Mouse (Mus musculus): Measurements from ENCODE around the gene Ifit2.
"Not testable (repeated sequence)": the region's sequence is repeated elsewhere in the genome, so short reads cannot be mapped to it uniquely, and the experiment has no call there.

The Ifit2 gene

DNA sequence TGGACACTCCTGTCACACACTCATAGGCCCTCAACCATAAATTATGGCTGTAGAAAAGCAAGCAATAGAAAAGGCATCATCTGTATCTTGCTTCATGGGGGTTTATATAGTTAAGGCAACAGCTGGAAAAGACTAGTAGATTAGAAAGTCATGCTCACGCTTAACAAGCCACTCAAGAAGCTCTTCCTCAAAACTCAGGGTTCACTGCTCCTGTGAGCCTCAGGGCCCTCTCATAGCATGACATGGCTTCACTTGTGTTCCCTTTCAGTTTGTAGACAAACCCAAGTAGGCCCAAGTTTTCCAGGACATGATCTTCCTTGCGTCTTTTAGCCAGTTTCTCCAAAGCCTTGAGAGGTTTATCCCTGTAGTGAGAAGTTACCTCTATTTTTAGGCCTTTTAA is 43.0 kb downstream of the Ifit2 start:
- DNase-seq (ENCODE audit: inconsistent age in 2 of 2, low spot score in 1 of 2) = peak in 1 of 2 experiments; percentile 21

GRCm38 (mm10) chr19:34594523-34594922 is 44.0 kb downstream of the Ifit2 start:
- not testable (repeated sequence) for DNase-seq (ENCODE audit: inconsistent age in 2 of 2, low spot score in 1 of 2)

- no peak for DNase-seq (ENCODE audit: inconsistent age in 2 of 2, low spot score in 1 of 2)
Observed at GRCm38 (mm10) chr19:34596811-34597210, 46.3 kb downstream of the Ifit2 start.

DNA sequence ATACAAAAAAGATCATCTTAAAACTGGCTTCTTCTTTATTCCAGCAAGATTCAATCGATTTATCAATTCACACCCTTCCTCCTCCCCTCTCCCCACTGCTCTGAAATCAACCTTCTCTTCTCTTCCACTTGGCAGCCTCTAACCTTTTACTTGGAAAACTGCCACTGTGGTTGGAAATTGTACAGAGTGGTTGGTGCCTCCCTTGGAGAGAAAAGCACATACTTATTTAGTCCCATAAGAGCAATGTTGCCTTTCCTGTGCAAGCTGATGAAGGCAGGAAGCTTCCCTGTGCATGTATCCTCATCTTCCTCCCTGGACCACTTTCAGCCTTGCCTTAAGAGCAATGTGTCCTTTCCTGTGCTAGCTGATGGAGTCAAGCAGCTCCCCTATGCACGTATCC is 47.8 kb downstream of the Ifit2 start:
- peak; percentile 38 to 91 for DNase-seq (ENCODE audit: inconsistent age in 2 of 2, low spot score in 1 of 2)

DNA sequence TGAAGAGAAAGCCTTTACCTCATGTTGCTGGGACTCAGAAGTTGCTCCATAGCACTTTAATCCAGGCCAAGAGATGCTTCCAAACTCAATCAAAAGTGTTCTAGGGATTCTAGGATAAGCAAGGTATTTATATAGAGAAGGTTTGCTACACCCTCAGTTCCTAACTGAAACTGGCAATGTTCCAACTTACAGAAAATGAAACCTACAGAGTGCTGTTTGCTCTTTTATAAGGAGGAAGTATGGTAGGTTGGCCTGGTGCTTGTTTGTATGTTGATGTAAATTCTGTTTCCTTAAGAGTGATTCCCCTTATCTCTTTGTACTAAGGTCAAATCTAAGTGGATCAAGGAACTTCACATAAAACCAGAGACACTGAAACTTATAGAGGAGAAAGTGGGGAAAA is 48.8 kb downstream of the Ifit2 start:
- peak in 1 of 2 experiments; percentile 45 for DNase-seq (ENCODE audit: inconsistent age in 2 of 2, low spot score in 1 of 2)

DNA sequence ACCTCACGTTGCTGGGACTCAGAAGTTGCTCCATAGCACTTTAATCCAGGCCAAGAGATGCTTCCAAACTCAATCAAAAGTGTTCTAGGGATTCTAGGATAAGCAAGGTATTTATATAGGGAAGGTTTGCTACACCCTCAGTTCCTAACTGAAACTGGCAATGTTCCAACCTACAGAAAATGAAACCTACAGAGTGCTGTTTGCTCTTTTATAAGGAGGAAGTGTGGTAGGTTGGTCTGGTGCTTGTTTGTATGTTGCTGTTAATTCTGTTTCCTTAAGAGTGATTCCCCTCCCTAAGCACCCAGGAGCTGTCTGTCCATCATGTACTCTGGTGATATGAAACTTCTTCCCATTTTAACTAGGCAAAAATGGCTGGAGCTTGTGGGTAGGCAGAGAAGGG is 51.4 kb downstream of the Ifit2 start, which contains the start of gene Ifit1bl1:
Ifit1bl1 (minus strand) TSS at position 69 of the 400 bp plus-strand sequence.
- DNase-seq (ENCODE audit: inconsistent age in 2 of 2, low spot score in 1 of 2) = peak in 1 of 2 experiments; percentile 38

DNA sequence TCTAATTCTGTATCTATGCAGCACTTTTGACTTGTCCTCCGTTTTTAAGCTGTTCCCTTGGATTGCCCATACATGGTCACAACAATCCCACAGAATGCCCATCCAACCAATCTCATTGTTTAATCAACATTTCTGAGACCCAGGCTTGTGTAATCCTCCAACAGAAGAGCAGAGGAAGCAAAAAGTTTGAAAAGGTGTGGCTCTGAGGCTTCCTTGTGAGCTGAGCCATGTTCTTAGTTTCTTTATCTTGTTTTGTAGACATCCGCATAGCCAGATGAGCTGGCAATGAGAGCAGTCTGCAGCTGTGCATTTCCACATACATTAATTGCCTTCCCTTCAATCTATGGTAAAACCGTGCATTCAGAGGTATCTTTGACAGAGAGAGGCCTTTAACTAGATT is 55.0 kb downstream of the Ifit2 start:
- DNase-seq (ENCODE audit: inconsistent age in 2 of 2, low spot score in 1 of 2) = no peak

GRCm38 (mm10) chr19:34607237-34608051 is 57.0 kb downstream of the Ifit2 start, which contains the start of gene Ifit3b:
Ifit3b (plus strand) TSS chr19:34607970.
- DNase-seq (ENCODE audit: inconsistent age in 2 of 2, low spot score in 1 of 2) = peak; percentile 70 to 90

DNA sequence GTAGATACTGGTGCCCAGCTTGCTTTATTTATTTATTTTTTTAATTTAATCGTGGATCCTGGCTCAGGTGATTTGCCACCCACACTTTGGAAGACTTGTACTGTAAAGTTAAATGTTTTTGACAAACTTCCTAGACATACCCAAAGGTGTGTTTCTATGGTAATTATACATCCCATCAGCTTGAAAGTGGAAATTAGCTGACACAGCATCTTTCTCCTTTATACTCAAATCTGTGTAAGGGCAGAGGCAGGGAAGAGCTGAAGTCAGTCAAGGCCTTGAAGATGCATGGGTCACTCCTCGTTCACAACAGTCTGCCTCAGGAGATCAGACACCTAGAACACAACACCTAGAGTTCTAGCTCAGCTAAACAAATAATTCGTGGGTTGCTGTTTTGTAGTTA is 59.6 kb downstream of the Ifit2 start:
- DNase-seq (ENCODE audit: inconsistent age in 2 of 2, low spot score in 1 of 2) = not testable (repeated sequence)

DNA sequence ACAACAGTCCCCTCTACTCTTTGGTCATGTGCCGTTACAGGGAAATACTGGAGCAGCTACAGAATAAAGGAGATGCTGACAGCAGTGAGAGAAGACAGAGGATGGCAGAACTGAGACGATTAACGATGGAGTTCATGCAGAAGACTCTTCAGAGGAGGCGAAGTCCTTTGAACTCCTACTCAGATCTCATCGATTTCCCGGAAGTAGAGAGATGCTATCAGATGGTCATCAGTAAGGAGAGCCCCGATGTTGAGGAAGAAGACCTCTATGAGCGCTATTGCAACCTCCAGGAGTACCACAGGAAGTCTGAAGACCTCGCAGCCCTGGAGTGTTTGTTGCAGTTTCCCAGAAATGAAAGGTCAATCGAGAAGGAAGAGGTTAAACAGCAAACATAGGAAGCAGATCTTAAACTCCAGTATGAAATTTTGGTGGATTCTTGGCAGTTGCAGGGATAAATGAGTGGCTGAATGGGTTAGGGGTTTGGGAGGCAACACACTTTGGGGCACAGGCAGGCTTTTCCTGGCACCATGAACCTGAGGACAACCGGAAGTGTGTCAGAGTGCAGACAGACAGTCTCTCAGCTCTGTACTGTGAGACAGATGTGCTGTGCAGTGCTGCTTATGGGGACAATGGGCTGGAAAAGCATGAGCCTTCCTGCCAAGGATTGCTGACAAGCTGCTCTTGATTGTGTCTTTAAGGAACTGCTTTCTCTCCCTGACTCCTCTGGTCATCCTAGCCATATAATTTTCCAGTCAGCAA is 61.9 kb downstream of the Ifit2 start:
- not testable (repeated sequence) for DNase-seq (ENCODE audit: inconsistent age in 2 of 2, low spot score in 1 of 2)

- no peak for DNase-seq (ENCODE audit: inconsistent age in 2 of 2, low spot score in 1 of 2)
Observed at GRCm38 (mm10) chr19:34620871-34621270, 70.4 kb downstream of the Ifit2 start.

DNA sequence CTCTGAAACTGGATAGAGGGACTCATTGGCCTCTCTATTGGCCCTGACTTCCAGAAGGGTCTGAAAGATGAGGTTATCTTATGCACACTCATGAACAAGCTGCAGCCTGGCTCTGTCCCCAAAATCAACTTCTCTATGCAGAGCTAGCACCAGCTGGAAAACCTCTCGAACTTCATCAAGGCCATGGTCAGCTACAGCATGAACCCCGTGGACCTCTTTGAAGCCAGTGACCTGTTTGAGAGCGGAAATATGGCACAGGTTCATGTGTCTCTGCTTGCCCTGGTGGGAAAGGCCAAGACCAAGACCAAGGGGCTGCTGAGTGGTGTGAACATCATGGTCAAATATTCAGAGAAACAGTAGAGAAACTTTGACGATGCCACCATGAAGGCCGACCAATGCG is 73.3 kb downstream of the Ifit2 start:
- no peak for DNase-seq (ENCODE audit: inconsistent age in 2 of 2, low spot score in 1 of 2)

DNA sequence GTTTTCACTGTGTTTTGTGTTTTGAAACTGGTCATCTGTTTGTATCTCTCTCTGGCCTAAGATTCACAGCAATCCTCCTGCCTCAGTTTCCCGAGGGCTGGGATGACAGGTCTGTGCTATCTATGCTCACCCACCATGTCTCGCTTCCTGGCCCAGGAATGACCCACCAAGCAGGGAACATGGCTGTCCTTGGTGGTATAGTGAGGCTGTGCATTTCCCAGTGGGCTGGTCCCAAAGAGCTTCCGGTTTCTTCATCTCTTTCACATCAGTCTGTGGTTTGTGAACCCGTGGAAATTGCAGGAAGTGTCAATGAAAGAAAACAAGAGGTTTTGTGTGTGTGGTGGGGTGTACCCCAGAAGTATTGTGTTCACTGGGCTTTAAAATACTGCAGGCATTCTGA is 74.2 kb downstream of the Ifit2 start:
- no peak for DNase-seq (ENCODE audit: inconsistent age in 2 of 2, low spot score in 1 of 2)

Data from adrenal gland, adult (tissue).